Mouse (Mus musculus) liver, embryonic 14.5 days (tissue): ENCODE measurements at regions not wholly inside any gene's neighbourhood (a gene's known extent, or its start where the extent isn't known, plus 50 kb on each side); places are given as distances from the start of the nearest gene placed in this dataset.

Source experiments
- ATAC-seq: fragments of 200-750 bp; cut with Nextera tagmentation; 2 replicates; pipeline ENCODE4 v1.8.0; 2017; ENCODE audit warnings: moderate number of reproducible peaks, mild to moderate bottlenecking, moderate library complexity; ENCODE audit not compliant: insufficient read depth
- DNase-seq, 3 experiments: peaks; one replicate each; pipeline ENCODE4 v3.0.0-alpha.2; 2012 to 2013; ENCODE audit warnings: low read depth in 3 of 3, low spot score in 3 of 3
- H3K27ac ChIP-seq: fragments of 300-500 bp; sonication (generic); 2 replicates; pipeline ENCODE4 v1.5.1; 2014; ENCODE audit warnings: moderate library complexity, mild to moderate bottlenecking, control low read depth, inconsistent platforms
- H3K27me3 ChIP-seq: fragments of 300-500 bp; sonication (generic); 2 replicates; pipeline ENCODE4 v1.6.1; 2014; ENCODE audit warnings: mild to moderate bottlenecking, low read length, moderate library complexity; ENCODE audit not compliant: control insufficient read depth, insufficient read depth
- H3K36me3 ChIP-seq: fragments of 300-500 bp; sonication (generic); replicated peaks from 2 replicates; pipeline ENCODE4 v1.6.1; 2014; ENCODE audit warnings: low read depth; ENCODE audit not compliant: control insufficient read depth, insufficient read depth
- H3K4me1 ChIP-seq, 2 experiments: fragments of 200-500 bp in 1 of 2; fragments of 300-500 bp in 1 of 2; sonication (generic) in 1 of 2; replicated peaks; 2 replicates each; pipeline ENCODE4 v1.6.1; 2012 to 2014; ENCODE audit warnings: antibody characterized with exemption in 1 of 2, inconsistent platforms in 1 of 2, low read length in 1 of 2; ENCODE audit not compliant: control insufficient read depth in 2 of 2, insufficient read depth in 2 of 2
- H3K4me2 ChIP-seq: fragments of 300-500 bp; sonication (generic); 2 replicates; pipeline ENCODE4 v1.6.1; 2014; ENCODE audit warnings: low read depth, mild to moderate bottlenecking, control low read depth, moderate library complexity
- H3K4me3 ChIP-seq, 2 experiments: fragments of 200-500 bp in 1 of 2; fragments of 300-500 bp in 1 of 2; sonication (generic) in 1 of 2; 2 replicates each; pipeline ENCODE4 v1.5.1; 2012 to 2014; ENCODE audit warnings: low read depth in 2 of 2, low read length in 2 of 2, mild to moderate bottlenecking in 2 of 2, control low read depth in 1 of 2, inconsistent platforms in 1 of 2, moderate library complexity in 1 of 2; ENCODE audit not compliant: insufficient read depth in 1 of 2
- H3K9ac ChIP-seq: fragments of 300-500 bp; sonication (generic); replicated peaks from 2 replicates; pipeline ENCODE4 v1.6.1; 2014; ENCODE audit warnings: mild to moderate bottlenecking, control low read depth, moderate library complexity
- H3K9me3 ChIP-seq: fragments of 300-500 bp; sonication (generic); 2 replicates; pipeline ENCODE4 v1.6.1; 2016; ENCODE audit warnings: low read length, mixed read lengths; ENCODE audit not compliant: control insufficient read depth
- CTCF ChIP-seq: IDR thresholded peaks from 2 replicates; pipeline ENCODE4 v1.5.1; 2016; ENCODE audit warnings: antibody characterized with exemption, low read depth, control low read depth
- EP300 ChIP-seq: IDR thresholded peaks from 2 replicates; pipeline ENCODE4 v1.6.1; 2016; ENCODE audit warnings: antibody characterized with exemption, low read depth
- WGBS: fragments of 180-500 bp; shearing (Covaris S2); extraction: QIAGEN DNeasy Blood & Tissue Kit; methylation state at CpG from one replicate; pipeline ENCODE4 v1.1.7; 2014; ENCODE audit not compliant: insufficient replicate concordance; 5-methylcytosine and 5-hydroxymethylcytosine counted together

- Histone ChIP-seq H3K9ac (no peak overlapping the region), H3K27me3 (no peaks in the 10 kb centered on the region), H3K9me3 (no peaks in the 10 kb centered on the region), H3K4me1 (peaks cover 0 to 10% of the 10 kb centered on the region in 2 experiments; a peak in 2 of 4 replicates), H3K4me2 (no peak overlapping the region), H3K4me3 (no peak overlapping the region), H3K27ac (no peak overlapping the region), H3K36me3 (no peaks in the 10 kb centered on the region)
- 76% methylated on average over 6 of the region's 6 CpGs for WGBS
- no peak for TF ChIP-seq CTCF
- no peak for TF ChIP-seq EP300
- ATAC-seq (no peak), DNase-seq (no peak)
Observed at GRCm38 (mm10) chr3:104586342-104587175, 51.9 kb upstream of the Slc16a1 start.

- 22% methylated on average over 6 of the region's 6 CpGs for WGBS
- H3K4me1 ChIP-seq: peaks cover 0 to 10% of the 10 kb centered on the region in 2 experiments; a peak in 2 of 4 replicates
- no peak overlapping the region for H3K4me2 ChIP-seq
- H3K27ac ChIP-seq: no peak overlapping the region
- H3K4me3 ChIP-seq: no peak overlapping the region
- DNase-seq (peak in 2 of 3 experiments; percentile 35 to 38), ATAC-seq (peak; percentile 92)
- H3K27me3 ChIP-seq: no peaks in the 10 kb centered on the region
- H3K9me3 ChIP-seq: no peaks in the 10 kb centered on the region
- H3K9ac ChIP-seq: no peak overlapping the region
- H3K36me3 ChIP-seq: no peaks in the 10 kb centered on the region
- TF ChIP-seq EP300: peak; percentile 32
- TF ChIP-seq CTCF: no peak
Observed at GRCm38 (mm10) chr3:104585303-104585702, 53.2 kb upstream of the Slc16a1 start.

GRCm38 (mm10) chr3:104583236-104583635 lies 55.2 kb upstream of the Slc16a1 start:
- no peaks in the 10 kb centered on the region for H3K9me3 ChIP-seq
- no peaks in the 10 kb centered on the region for H3K36me3 ChIP-seq
- TF ChIP-seq CTCF: no peak
- TF ChIP-seq EP300: no peak
- H3K4me3 ChIP-seq: no peak overlapping the region
- DNase-seq (no peak), ATAC-seq (no peak)
- H3K27ac ChIP-seq: no peak overlapping the region
- H3K27me3 ChIP-seq: no peaks in the 10 kb centered on the region
- H3K4me1 ChIP-seq: peaks cover 0 to 10% of the 10 kb centered on the region in 2 experiments; a peak in 2 of 4 replicates
- H3K4me2 ChIP-seq: no peak overlapping the region
- 67% methylated on average over 7 of the region's 7 CpGs for WGBS
- H3K9ac ChIP-seq: no peak overlapping the region

GRCm38 (mm10) chr3:104582521-104582920 lies 55.9 kb upstream of the Slc16a1 start:
- DNase-seq (no peak), ATAC-seq (no peak)
- H3K4me2 ChIP-seq: no peak overlapping the region
- H3K4me3 ChIP-seq: no peak overlapping the region
- TF ChIP-seq EP300 (no peak), CTCF (no peak)
- peaks cover 0 to 10% of the 10 kb centered on the region in 2 experiments; a peak in 2 of 4 replicates for H3K4me1 ChIP-seq
- 76% methylated on average over 10 of the region's 10 CpGs for WGBS
- no peaks in the 10 kb centered on the region for H3K9me3 ChIP-seq
- H3K27me3 ChIP-seq: no peaks in the 10 kb centered on the region
- no peak overlapping the region for H3K27ac ChIP-seq
- no peaks in the 10 kb centered on the region for H3K36me3 ChIP-seq
- no peak overlapping the region for H3K9ac ChIP-seq

- Histone ChIP-seq H3K27ac (no peak overlapping the region), H3K4me2 (no peak overlapping the region), H3K9ac (no peak overlapping the region), H3K4me1 (peaks cover 0 to 7% of the 10 kb centered on the region in 2 experiments; a peak in 2 of 4 replicates), H3K9me3 (no peaks in the 10 kb centered on the region), H3K4me3 (no peak overlapping the region), H3K36me3 (no peaks in the 10 kb centered on the region), H3K27me3 (no peaks in the 10 kb centered on the region)
- ATAC-seq: no peak
- DNase-seq: no peak
- TF ChIP-seq EP300 (no peak), CTCF (no peak)
- 64% methylated on average over 4 of the region's 4 CpGs for WGBS
Observed at GRCm38 (mm10) chr3:104579186-104579585, 59.3 kb upstream of the Slc16a1 start.
